Mouse (Mus musculus) thymus, adult 2 months (tissue): ENCODE measurements around the gene P2rx4.

Source experiments
- CTCF ChIP-seq: fragments of 200-500 bp; IDR thresholded peaks from 2 replicates; pipeline ENCODE4 v1.5.1; 2012; ENCODE audit warnings: mild to moderate bottlenecking, control low read depth, low read length, moderate library complexity, borderline replicate concordance; ENCODE audit not compliant: control insufficient read depth, poor library complexity, insufficient read depth; ENCODE audit errors: extremely low read depth
- POLR2A ChIP-seq: fragments of 200-500 bp; IDR thresholded peaks from 2 replicates; pipeline ENCODE4 v1.6.1; 2012; ENCODE audit warnings: mild to moderate bottlenecking, low read length, control low read depth, moderate library complexity; ENCODE audit not compliant: control insufficient read depth, poor library complexity, insufficient read depth; ENCODE audit errors: extremely low read depth

GRCm38 (mm10) chr5:122770806-122771261 lies 63.5 kb downstream of the P2rx4 start:
- no peak for TF ChIP-seq CTCF
- TF ChIP-seq POLR2A = no peak
